Mouse (Mus musculus) left cerebral cortex, adult 2 months (tissue): ENCODE measurements at regions not wholly inside any gene's neighbourhood (a gene's known extent, or its start where the extent isn't known, plus 50 kb on each side); places are given as distances from the start of the nearest gene placed in this dataset.

Source experiments
- DNase-seq, 2 experiments: peaks; one replicate each; pipeline ENCODE4 v3.0.0; 2021 to 2022; ENCODE audit warnings: low spot score in 2 of 2, mixed read lengths in 1 of 2; ENCODE audit errors: extremely low spot score in 1 of 2
- H3K27ac ChIP-seq: fragments of 200-600 bp; 2 replicates; pipeline ENCODE4 v1.8.1; 2022
- H3K4me3 ChIP-seq: fragments of 200-600 bp; 2 replicates; pipeline ENCODE4 v1.8.1; 2022
- CTCF ChIP-seq: fragments of 200-600 bp; IDR thresholded peaks from 2 replicates; pipeline ENCODE4 v1.8.1; 2022; ENCODE audit warnings: antibody characterized with exemption, mild to moderate bottlenecking, moderate library complexity
- intact Hi-C: fragments of 180-260 bp; cut with DNase I; formaldehyde crosslinking; loops from one replicate; pipeline ENCODE4 v1.15.1; 2025

DNA sequence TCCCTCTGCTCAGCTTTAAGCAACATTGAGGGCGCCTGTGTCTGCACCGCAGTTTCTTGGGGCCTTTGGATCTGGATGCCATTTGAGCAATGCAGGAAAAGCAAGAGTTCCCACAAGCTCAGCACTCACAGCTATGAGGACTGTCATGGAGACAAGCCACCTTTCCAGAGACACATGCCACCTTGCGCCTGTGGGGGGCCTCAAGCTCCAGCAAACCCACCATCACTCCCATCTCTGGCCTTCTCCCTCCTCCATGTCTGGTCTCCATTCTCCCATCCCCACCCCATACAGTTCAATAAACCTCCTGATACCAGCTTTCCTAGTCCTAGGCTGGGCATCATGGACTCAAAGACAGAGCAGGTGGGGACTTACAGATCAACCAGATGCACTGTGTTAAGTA lies 97.8 kb downstream of the Wdr11 start:
- intact Hi-C loops: no loop called here
- Histone ChIP-seq H3K4me3 (no peak overlapping the region), H3K27ac (no peak overlapping the region)
- TF ChIP-seq CTCF: no peak
- peak in 1 of 2 experiments; percentile 3 for DNase-seq

- no peak for DNase-seq
- no peak for TF ChIP-seq CTCF
- Histone ChIP-seq H3K4me3 (no peak overlapping the region), H3K27ac (no peak overlapping the region)
- intact Hi-C loops: no loop called here
These were observed 99.2 kb downstream of the Wdr11 start for GRCm38 (mm10) chr7:129690868-129691267.

DNA sequence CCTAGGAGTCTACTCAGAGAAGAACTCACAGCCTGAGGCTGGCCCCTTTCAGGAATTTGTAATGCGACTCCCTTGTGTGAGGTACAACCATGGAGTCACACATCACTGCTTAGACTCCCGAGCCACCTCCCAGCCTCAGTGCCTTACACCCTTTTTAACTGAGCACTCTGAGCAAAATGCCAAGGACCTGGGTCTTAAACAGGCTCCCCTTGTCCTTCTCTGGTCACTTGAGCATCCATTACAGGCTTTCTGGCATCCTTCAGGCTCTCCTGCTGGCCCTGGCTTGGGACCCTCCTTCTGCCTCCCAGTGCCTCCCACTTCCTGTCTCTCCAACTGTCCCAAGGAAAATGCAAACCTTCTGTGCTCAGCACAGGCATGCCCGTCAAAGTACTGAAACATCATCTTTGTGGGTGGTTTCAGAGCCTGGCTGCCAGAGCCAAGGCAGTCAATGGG lies 100.0 kb downstream of the Wdr11 start:
- H3K4me3 ChIP-seq: no peak overlapping the region
- H3K27ac ChIP-seq: no peak overlapping the region
- intact Hi-C loops: no loop called here
- TF ChIP-seq CTCF: no peak
- peak in 1 of 2 experiments; percentile 9 for DNase-seq

DNA sequence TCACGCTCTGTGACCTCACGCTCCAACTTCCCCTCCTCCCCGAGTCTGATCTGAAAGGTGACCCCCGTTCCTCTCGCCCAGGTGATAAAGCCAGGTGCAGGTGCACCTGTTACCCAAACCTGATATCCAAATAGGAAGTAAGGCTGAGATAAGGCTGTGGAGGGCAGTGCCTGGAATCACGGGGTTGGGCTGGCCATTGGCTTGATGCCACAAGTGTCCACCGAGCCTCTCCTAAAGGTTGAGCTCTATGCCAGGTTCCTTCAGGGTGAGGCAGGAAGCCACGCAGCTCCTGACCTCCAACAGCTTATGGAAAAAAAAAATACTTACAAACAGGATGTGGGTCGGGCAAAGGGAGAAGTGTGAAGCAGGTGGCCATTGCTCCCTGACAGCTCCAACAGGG lies 102.0 kb downstream of the Wdr11 start:
- TF ChIP-seq CTCF: no peak
- intact Hi-C loops: no loop called here
- no peak for DNase-seq

GRCm38 (mm10) chr7:129694168-129694567 lies 102.5 kb downstream of the Wdr11 start:
- Histone ChIP-seq H3K4me3 (no peak overlapping the region), H3K27ac (no peak overlapping the region)
- no peak for TF ChIP-seq CTCF
- no peak for DNase-seq
- intact Hi-C loops: no loop called here

More for the DNA sequence above, 102.0 kb downstream of the Wdr11 start:
- H3K27ac ChIP-seq: no peak overlapping the region
- no peak overlapping the region for H3K4me3 ChIP-seq

- H3K27ac ChIP-seq: no peak overlapping the region
- intact Hi-C loops: no loop called here
- no peak overlapping the region for H3K4me3 ChIP-seq
- no peak for DNase-seq
- no peak for TF ChIP-seq CTCF
These were observed 108.4 kb downstream of the Wdr11 start for GRCm38 (mm10) chr7:129699931-129700570.

- Histone ChIP-seq H3K4me3 (no peak overlapping the region), H3K27ac (no peak overlapping the region)
- no peak for TF ChIP-seq CTCF
- no peak for DNase-seq
- intact Hi-C loops: no loop called here
These were observed 135.9 kb downstream of the Wdr11 start for GRCm38 (mm10) chr7:129727559-129727958.

- no peak for TF ChIP-seq CTCF
- Histone ChIP-seq H3K4me3 (no peak overlapping the region), H3K27ac (no peak overlapping the region)
- no peak for DNase-seq
- intact Hi-C loops: no loop called here
These were observed 138.1 kb downstream of the Wdr11 start for GRCm38 (mm10) chr7:129729709-129730238.

DNA sequence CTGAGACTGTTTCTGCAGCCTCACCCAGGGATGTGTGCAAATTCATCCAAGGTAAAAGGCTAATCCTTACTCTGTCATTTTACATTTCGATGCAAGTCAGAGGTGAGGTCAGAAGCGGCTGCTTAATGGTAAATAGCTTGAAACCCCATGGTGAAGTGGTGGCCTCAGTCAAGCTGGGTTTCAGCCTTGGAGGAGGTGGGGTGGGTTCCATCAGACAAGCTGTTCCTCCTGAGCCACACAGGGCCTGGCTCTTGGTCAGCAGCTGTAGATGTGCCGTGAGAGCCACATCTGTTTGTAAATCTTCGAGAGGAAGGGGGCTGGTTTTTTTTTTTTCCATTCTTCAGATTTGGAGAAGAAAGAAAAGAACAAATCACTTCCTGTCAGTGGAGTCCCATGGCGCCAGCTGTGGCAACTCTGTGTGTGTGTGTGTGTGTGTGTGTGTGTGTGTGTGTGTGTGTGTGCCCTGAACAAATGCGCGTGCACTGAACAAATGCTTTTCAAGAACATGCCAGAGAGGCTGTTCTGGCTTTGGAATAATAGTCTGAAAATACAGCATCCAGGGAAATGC lies 139.2 kb downstream of the Wdr11 start:
- TF ChIP-seq CTCF: no peak
- intact Hi-C loops: no loop called here
- Histone ChIP-seq H3K4me3 (no peak overlapping the region), H3K27ac (no peak overlapping the region)
- DNase-seq: no peak

GRCm38 (mm10) chr7:129742657-129743056 lies 151.0 kb downstream of the Wdr11 start:
- intact Hi-C loops: no loop called here
- Histone ChIP-seq H3K27ac (no peak overlapping the region), H3K4me3 (no peak overlapping the region)
- TF ChIP-seq CTCF: no peak
- DNase-seq: no peak

DNA sequence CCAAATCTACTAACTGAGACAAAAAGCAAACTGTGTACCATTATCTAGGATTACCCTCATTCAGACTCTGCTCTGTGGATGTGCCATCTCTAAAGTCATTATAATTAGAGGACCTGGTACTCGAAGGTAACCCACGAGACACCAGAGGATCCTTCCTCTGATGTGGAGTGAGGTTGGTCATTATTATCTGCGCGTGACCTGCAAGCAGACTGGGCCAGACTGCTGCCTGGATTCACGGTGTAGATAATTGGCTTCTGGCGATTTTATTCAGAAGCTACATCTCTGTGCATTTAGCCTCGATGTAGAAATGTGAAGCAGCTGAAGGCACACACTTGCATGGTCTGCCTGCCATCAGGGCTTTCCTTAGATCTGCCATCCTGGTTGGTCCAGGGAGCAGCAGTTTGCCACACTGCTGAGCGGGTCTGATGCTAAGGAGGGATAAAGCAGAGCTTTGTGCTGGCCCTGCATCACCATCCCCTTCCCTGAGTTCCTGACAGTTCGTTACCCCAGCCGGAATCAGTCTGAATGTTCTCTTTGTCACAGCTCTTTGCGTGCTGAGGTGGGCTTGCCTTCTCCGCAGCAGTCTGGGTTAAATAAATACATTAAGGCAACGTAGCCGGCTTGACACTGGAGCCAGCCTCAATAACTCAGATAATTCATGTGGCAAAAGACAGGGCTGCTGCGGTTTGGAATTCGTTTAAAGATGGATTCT lies 152.4 kb downstream of the Wdr11 start:
- TF ChIP-seq CTCF: no peak
- H3K4me3 ChIP-seq: no peak overlapping the region
- no peak overlapping the region for H3K27ac ChIP-seq
- no peak for DNase-seq
- intact Hi-C loops: no loop called here

DNA sequence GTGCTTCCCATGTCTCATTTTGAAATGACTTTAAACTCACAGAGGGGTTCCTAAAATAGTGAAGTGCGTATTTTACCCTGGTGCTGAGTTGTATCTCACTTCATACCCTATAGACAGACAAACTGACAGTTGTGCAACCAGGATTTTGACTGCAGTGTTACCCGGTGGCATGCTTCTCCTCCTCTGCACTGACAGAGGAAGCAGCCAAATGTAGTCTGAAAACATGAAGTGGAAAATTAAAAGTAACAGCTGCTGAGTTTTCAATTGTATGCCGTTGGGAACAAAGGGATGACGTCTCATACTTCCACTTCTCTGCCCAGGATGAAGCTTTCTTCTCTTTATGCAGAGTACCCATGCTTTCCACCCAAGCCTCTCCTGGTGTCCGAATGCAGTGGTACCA lies 155.0 kb downstream of the Wdr11 start:
- TF ChIP-seq CTCF: no peak
- intact Hi-C loops: no loop called here
- no peak overlapping the region for H3K4me3 ChIP-seq
- no peak overlapping the region for H3K27ac ChIP-seq
- no peak for DNase-seq
